Mouse (Mus musculus): ENCODE data around the gene Nudt14. TPM values are rescaled to one million over a fixed set of nuclear protein-coding genes. Genes with fewer than 3 reads are reported as not detected.

Nudt14 gene
- total RNA-seq, 2 experiments from 2014 or later: 4.4 to 5.7 TPM

DNA sequence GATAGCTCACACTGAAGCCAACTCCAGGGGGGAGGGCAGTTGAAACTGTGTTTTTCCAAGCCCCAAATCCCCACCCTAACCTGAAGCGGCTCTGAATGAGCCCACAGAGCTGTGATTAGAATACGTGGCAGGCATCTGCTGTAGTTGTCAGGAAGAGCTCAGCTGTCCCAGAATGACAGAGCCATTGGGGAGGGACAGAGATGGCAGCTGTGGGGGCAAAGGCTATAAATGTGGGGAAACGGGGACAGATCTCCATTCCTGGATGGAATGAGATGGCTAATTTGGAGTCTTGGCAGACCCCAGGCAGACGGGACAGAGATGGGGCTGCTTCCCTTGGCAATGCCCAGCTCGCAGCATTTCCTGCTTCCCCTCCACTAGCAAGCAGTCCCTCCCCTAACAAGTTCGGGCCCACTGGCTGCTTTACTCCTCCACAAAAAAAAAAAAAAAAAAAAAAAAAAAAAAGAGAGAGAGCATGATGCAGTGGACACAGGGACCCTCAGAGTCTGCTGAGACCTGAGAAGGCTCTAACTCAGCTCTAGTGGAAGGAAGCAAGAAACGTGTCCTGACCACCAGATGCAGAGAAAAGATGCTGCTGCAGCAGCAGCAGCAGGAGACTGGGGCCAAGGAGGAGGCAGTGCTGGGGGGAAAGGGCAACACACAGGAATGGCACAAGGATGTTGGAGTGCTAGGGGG is 9.4 kb upstream of the Nudt14 start:
- no peak for DNase-seq (ENCODE audit: low spot score)
- intact Hi-C loops (cut with DNase I): no loop called here

DNA sequence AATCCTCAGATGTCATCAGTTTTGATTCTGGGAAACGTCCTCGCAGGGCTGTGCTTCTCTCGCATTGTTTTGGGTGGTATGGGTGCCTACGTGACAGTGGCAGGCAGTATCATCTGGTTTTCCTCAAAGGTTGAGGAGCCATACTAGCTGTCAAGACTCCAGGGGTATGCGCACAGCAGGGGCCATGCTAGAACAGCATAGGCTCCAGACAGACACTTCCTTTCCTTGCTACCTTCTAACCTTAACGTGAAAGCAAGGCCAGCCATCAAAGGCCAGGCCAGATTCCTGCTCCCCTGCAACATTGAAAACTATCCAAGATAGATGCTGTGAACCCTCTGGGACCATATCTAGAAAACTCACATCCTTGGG is 8.8 kb upstream of the Nudt14 start:
- DNase-seq (ENCODE audit: low spot score): no peak
- intact Hi-C loops (cut with DNase I): no loop called here

DNA sequence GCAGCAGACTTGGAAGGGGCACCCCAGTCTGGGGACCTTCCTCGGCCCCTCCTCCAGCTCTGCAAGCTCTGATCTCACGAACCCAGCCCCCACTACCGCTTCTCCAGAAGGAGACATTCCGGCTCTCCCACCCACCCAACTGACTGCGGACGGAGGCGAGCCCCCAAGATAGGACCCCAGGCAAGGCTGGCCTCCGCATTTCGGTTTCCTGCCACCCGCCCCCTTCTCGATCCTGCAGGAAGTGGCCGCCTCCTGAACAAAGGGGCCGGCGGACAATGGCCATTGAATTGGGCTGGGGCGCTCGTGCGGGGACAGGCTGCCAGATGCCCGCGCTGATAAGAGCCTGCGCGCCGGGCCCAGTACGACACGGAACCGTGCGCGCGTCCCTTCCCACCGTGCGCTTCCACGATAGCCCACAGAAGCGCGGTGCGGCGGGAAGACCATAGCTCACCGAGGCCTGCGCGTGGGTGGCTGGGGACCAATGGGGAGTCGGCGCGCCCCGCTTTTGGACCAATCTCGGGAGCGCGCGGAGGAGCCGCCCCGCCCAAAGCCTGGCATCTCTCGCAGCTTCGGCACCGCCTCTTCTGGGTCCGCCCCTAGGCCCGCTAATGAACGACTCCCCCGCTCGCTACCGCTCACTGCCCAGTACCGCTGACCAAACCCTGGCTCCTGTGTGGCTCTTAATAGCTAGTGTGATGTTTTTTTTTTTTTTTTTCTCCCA is 8.3 kb upstream of the Nudt14 start:
- intact Hi-C loops (cut with DNase I): no loop called here
- DNase-seq (ENCODE audit: low spot score): peak; percentile 80

DNA sequence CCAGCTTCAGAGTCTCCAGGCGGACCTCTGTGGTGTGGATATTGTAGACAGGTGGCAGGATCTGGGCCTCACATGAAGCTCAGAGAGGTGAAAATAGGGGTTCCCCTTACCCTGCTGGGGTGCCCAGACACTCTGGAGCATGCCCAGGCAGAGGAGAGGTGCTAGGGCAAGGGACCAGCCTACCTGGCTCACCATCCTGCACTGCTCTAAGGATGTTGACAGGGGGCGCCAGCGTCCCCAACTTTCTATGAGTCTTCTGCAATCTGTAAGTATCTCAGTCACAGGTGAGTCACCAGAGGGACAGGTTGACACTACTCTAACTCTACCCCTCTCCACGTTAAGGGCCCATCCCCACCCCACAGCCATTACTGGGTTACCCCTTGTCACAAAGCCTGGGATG is 5.4 kb upstream of the Nudt14 start:
- no peak for DNase-seq (ENCODE audit: low spot score)
- intact Hi-C loops (cut with DNase I): no loop called here

DNA sequence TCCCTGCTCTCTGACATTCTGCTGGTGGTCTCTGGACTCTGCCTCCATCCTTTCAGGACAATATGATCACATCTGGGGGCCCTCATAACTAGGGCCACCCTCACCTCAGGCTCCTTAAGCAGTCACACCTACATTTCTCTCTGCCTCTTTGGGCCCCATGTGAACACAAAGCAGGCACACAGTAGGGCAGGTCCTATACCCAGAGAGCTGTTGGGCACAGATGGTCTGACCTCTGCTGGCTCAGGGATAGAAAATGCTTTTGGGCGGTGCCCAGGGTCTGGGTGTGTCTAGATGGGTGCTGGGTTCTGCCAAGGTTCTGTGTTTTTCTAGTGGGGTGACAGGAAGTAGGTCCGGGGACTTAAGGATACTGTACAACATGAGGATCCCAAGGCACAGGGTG is 1.7 kb upstream of the Nudt14 start:
- DNase-seq (ENCODE audit: low spot score): no peak
- intact Hi-C loops (cut with DNase I): no loop called here

DNA sequence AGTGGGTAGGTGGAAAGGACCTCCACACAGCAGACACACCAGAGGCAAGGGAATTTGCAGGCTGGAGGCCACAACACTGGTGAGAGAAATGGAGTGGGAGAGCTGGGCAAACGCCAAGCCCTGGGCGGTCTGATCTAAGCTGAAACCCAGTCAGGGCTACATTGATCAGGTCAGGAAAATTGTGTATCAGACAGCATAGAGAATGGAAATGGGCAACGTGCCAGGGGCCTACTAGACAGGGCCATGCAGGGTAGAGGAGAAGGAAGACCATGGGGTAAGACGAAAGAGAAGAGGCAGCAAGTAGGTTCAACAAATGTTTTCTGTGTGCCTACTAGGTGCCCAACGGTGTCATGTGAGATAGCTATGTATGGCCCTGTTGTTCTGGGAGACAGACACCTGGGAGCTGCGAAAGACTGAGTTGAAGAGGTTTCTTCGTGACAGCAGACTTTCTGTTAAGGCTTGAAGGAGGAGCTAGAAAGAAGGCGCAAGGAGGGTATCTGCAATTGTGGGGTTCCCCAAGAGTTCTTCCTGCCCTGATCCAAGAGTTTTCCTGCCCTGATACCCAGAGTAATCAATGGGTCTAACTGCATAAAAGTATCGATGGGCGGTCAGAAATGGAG is 658 bp downstream of the Nudt14 start:
- intact Hi-C loops (cut with DNase I): no loop called here
- no peak for DNase-seq (ENCODE audit: low spot score)

DNA sequence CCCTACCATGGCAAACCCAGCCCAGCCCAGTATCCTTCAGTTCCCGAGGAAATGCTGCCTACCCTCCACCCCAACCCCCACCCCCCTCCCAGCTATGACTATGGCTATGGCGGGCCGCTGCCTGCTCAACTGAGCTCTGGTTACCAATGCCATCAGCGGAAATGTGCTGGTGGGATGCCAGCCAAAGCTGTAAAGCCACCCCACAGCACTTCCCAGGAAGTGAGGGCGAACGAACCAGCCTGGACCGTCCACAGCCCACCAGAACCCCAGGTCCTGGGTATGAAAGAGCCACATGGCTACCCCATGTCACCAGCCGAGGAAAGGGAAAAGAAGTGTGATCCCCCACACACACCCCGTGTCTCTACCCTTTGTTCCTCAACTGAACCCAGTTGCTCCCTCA is 1.2 kb downstream of the Nudt14 start:
- DNase-seq (ENCODE audit: low spot score): no peak
- intact Hi-C loops (cut with DNase I): no loop called here

DNA sequence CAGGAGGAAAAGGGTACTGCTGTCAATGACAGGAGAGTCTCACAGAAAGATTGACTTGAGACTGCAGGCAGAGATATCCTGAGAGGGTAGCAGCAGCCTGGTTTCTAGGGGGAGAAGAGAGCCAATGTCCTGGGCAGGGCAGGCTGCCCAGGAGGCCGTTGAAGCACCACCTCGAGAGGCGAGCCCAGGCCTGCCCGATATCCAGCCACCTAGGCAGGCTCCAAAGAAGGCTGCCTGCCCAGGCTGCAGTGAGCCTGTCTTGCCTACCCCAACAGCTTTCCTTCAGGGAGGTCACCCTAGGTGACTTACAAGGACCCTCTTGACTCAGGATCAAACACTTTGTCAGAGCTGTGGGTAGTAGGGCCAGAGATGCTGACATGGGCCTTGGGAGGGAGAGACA is 1.7 kb downstream of the Nudt14 start:
- intact Hi-C loops (cut with DNase I): no loop called here
- no peak for DNase-seq (ENCODE audit: low spot score)

DNA sequence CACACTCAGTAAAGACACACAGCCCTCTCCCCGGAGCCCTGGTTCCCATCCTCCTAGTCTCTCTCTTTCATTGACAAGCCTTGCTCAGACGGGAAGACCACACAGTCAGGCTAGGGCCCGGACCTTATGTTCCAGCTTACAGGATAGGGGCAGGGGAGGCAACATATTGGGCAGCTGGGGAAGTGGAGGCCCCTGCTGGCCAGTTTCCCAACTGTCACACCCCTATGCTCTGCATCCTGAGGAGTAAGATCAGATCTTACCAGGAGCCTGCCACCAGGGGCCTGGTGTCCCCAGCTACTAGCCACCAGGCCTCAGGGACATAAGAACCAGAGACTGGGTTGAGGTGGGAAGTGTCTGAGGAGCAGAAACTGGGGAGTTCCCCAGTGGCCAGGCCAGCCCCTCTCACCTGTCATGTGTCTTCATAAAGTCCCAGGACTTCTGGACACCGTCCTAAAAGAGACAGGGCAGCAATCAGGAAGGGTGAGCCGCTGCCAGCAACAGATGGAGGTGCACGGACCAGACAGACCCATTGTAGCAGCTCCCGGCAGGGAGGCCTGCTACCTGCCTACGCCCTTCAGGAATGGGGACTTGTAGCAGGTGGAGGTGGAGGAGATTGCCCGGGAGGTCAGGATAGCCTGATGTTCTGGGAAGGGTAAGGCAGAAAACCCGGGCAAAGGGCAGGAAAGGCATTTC is 2.9 kb downstream of the Nudt14 start:
- DNase-seq (ENCODE audit: low spot score): no peak
- intact Hi-C loops (cut with DNase I): no loop called here

DNA sequence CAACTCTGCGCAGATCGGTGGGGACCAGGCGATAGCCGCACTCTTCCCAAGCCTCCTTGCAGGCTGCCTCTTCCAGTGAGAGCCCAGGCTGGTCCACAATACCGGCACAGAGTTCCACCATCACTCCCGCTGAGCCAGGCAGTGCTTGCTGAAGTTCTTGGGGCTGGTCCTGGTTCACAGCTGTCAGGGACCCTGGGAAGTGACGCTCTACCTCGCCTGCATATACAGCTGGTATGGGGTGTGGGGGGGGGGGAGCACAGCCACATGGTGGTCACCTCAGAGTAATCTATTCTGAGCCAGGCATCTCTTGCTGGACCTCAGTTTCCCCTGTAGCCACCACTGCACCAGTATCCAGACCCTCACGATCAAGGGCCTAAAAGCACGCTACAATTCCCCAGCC is 3.6 kb downstream of the Nudt14 start:
- intact Hi-C loops (cut with DNase I): no loop called here
- DNase-seq (ENCODE audit: low spot score): no peak

DNA sequence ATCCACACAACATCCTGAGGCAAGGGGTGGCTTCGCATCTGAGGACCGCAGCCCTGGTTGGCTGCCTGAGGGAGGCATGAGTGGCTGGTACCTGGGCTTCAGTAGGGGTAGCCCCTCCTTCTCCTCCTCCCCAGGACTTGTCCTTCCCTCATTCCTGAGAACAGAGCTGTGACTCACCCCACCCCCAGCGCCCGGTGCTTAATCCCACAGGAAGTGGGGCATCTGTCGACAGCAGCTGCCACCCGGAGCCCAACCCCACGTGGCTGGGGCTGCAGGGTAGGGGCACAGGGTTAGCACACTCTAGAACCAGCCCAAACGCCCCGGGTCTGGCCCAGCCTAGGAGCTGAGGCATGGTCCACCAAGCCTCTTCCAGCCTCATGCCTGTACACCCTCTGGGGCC is 4.0 kb downstream of the Nudt14 start:
- DNase-seq (ENCODE audit: low spot score): no peak
- intact Hi-C loops (cut with DNase I): no loop called here

DNA sequence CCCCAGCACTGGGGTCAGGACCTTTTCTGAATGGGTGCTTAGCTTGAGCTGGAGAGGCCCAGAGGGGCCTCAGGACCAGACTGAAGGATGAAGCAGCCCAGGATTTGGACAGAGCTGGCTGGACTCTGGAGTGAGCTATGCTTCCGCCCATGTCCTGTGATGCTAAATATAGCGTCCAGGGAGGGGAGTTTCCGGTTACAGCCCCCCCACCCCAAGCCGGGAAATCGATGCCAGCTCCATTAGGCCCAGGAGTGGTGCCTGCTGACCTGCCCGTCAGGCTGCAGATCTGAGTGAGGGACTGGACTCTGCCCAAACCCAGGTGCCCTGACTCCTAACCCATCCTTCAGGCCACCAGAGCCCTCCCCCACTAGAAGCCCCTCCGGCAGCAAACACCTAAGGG is 9.3 kb downstream of the Nudt14 start:
- intact Hi-C loops (cut with DNase I): no loop called here
- no peak for DNase-seq (ENCODE audit: low spot score)

DNA sequence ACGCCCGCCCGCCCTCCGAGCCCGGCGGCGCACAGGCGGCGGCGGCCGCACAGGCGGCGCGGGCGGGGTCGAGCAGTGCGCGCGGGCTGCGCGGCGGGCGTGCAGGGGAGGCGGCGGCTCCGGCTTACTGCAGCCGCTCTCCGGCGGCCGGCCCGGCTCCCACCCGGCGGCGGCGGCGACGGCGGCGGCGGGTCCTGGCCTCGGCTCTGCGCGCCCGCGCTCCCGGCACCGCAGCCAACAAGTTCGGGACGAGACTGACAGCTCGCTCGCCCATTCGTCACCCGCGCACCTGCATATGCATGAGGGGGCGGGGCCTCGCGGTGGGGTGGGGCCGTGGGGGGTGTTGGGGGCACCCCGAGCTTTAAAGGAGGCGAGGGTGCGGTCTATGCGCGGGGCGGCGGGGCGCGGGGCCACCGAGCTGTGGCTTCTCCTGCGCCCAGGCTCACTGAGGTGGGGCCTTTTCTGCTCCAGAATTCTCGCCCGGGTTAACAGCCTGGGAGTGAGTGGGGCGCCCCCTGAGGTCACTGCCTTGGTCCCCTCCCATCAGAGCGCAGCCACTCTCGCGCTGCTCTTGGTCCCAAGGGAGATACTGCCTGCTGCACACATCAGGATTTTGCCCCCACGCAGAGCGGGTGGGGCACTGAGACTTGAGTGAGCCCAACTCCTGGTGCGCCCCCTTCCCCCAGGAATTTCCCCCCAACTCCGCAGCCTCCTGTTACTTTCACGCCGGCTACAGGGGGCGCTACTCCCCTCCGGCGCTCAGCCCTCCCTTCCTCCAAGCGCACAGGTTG is 12.2 kb downstream of the Nudt14 start, which contains the start of gene Jag2:
TSS of gene Jag2 (minus strand) at position 215 of the 791 bp plus-strand sequence.
- peak; percentile 66 for DNase-seq (ENCODE audit: low spot score)
- intact Hi-C loops (cut with DNase I): no loop called here

DNA sequence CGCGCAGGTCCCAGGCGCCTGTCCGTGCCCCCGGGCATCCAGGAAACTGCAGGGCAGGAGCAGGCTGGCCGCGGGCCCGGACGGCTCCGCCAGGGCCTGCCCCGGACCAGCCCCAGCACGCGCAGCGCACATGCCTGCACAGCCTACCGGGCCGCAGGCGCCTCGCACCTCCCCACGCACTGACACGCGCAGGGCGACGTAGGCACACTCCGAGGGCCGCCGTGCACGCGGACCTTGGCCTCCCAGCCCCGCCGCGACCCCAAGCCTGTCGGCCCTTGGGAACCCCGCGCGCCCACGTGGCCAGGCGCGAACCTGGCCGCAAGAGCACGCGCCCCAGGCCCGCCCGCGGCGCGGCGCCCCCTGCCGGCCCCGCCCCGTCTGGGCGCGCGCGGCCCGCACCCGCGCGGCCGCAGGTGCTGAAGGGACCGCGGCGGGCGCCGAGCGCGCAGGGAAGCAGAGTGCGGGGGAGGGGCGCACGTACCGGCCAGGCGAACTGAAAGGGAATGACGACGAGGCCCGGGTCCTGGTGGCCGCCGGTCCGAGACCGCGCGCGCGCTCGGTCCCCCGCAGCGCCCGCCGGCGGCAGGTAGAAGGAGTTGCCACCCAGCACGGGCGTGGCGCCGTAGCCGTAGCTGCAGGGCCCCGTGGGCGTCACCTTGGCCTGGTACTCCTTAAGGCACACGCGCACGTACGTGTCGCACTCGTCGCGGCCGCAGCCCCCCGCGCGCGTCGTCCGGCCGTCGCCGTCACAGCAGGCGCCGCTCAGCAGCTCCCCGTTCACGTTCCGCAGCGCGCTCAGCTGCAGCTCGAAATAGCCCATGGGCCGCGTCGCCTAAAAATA is 13.3 kb downstream of the Nudt14 start:
- intact Hi-C loops (cut with DNase I): no loop called here
- no peak for DNase-seq (ENCODE audit: low spot score)

DNA sequence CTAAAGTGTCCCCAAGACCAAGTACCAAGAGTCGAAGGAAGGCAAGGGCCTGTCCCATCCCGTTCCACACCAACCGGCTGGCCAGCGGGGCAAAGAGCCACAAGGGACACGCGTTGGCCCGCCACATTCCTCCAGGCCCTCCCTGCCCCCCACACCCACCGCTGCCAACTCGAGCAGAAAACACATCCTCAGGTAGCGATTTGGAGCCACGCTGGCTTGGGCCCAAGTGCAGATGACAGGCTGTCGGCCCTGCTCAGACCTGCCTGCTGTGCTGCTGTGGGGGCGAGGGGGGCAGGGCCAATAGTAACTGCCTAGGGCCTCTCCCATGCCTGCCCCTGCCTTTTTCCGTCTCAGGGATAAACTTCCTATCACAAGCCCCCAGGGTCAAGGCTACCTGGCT is 14.7 kb downstream of the Nudt14 start:
- no peak for DNase-seq (ENCODE audit: low spot score)
- intact Hi-C loops (cut with DNase I): loop anchor here (2.0 kb wide), 1 partner anchor 50 kb away; no protein-coding TSS in a partner anchor

DNA sequence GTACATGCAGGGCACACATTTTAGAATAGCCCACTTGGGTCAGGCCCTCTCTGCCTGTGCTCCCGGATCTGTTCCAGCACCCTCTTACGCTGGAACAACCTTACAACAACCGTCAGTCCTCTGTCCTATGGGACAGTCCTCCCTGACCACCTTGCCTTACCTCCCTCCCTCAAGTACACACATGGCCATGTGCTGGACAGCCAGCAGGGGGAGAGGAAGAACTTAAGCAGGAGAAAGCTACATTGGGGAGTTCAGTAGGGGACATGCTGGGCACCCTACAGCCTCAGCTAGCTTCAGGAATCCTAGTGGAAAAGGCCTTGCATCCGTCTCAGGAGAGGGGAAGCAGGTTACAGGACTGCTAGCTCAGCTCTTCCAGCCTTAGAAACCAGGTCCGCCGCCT is 16.0 kb downstream of the Nudt14 start:
- intact Hi-C loops (cut with DNase I): loop anchor here (2.0 kb wide), 1 partner anchor 49 kb away; no protein-coding TSS in a partner anchor
- DNase-seq (ENCODE audit: low spot score): no peak

DNA sequence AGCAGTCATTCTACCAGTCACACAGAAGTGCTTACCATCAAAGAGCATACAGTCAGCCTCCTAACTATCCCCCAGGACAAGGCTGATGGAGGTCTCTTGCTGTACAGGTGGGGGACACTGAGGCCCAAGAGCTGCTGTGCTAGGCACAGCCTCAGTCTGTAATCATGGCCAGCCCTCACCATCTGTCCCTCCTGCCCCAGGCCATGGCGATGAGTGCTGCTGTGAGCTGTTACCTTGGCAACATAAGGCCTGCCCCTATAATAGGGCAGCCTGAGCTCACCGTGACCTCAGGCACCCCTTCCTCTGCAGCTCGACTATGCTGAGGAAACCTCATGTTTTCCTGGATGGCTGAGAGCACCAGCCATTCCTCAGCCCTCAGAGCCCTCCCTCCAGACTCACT is 19.4 kb downstream of the Nudt14 start:
- no peak for DNase-seq (ENCODE audit: low spot score)
- intact Hi-C loops (cut with DNase I): no loop called here

DNA sequence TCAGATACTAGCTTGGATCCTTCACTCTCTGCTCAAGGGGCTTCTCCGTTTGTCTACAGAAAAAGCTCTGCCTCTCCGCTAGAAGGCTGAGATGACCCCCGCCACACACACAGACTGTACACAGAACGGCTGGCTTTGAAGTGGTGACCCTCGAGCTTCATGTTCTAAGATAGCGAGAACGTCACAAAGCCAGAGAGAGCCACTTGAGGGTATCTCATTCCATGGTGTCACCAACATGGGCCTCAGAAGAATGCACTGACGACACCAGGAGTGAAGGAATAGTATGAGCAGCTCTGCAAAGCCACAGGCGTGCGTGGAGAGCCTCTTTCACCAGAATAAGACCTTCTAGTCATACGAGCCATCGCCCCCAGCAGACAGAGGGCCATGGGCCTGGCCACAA is 20.4 kb downstream of the Nudt14 start:
- intact Hi-C loops (cut with DNase I): no loop called here
- DNase-seq (ENCODE audit: low spot score): no peak

DNA sequence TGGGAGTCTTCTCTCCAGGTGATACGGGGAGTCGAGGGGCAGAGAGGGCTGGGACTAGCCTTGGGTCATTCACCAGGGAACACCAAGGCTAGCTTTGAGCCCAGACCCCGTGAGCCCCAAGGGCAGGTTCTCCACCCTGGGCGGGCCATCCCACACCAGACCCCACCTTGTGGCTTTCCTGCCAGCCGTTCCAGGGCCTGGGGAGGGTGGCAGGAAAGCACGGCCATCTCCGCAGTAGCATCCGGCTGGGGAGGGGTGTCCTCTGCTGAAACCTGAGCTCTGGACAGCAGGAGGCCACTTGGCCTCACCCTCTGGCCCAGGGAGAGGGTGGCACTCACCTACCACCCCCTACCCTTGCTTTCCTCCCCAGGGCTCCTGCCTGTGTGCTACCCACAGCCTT is 24.0 kb downstream of the Nudt14 start:
- intact Hi-C loops (cut with DNase I): no loop called here
- DNase-seq (ENCODE audit: low spot score): peak; percentile 44

Data from heart, postnatal 25 days (tissue).